Mouse (Mus musculus) limb, embryonic 14.5 days (tissue): ENCODE data around the gene AC131692.1. TPM values are rescaled to one million over a fixed set of nuclear protein-coding genes. Genes with fewer than 3 reads are reported as not detected.

ENCODE experiments used
- ATAC-seq: fragments of 200-750 bp; cut with Nextera tagmentation; 2 replicates; pipeline ENCODE4 v1.8.0; 2017; ENCODE audit warnings: low read depth, moderate number of reproducible peaks, moderate TSS enrichment; ENCODE audit not compliant: low FRiP score
- DNase-seq: peaks from one replicate; pipeline ENCODE4 v3.0.0-alpha.2; 2015; ENCODE audit warnings: low spot score
- H3K27ac ChIP-seq: fragments of 300-500 bp; sonication (generic); replicated peaks from 2 replicates; pipeline ENCODE4 v1.5.1; 2014; ENCODE audit warnings: low read depth, mild to moderate bottlenecking, low read length, moderate library complexity, mixed read lengths
- H3K27me3 ChIP-seq: fragments of 300-500 bp; sonication (generic); 2 replicates; pipeline ENCODE4 v1.6.1; 2014; ENCODE audit warnings: low read length, mixed read lengths; ENCODE audit not compliant: control insufficient read depth, insufficient read depth
- H3K36me3 ChIP-seq: fragments of 300-500 bp; sonication (generic); 2 replicates; pipeline ENCODE4 v1.6.1; 2014; ENCODE audit warnings: mild to moderate bottlenecking, low read length, moderate library complexity, mixed read lengths; ENCODE audit not compliant: control insufficient read depth, insufficient read depth
- H3K4me1 ChIP-seq: fragments of 300-500 bp; sonication (generic); 2 replicates; pipeline ENCODE4 v1.6.1; 2014; ENCODE audit warnings: antibody characterized with exemption, low read length, mixed read lengths; ENCODE audit not compliant: control insufficient read depth, insufficient read depth
- H3K4me2 ChIP-seq: fragments of 300-500 bp; sonication (generic); replicated peaks from 2 replicates; pipeline ENCODE4 v1.6.1; 2014; ENCODE audit warnings: low read depth, mild to moderate bottlenecking, low read length, moderate library complexity; ENCODE audit not compliant: severe bottlenecking
- H3K4me3 ChIP-seq: fragments of 300-500 bp; sonication (generic); replicated peaks from 2 replicates; pipeline ENCODE4 v1.5.1; 2014; ENCODE audit warnings: low read length
- H3K9ac ChIP-seq: fragments of 300-500 bp; sonication (generic); 2 replicates; pipeline ENCODE4 v1.6.1; 2014; ENCODE audit warnings: mild to moderate bottlenecking, low read depth, low read length, moderate library complexity; ENCODE audit not compliant: severe bottlenecking
- H3K9me3 ChIP-seq: fragments of 300-500 bp; sonication (generic); 2 replicates; pipeline ENCODE4 v1.6.1; 2016; ENCODE audit warnings: low read length; ENCODE audit not compliant: control insufficient read depth
- POLR2A ChIP-seq: fragments of 200-500 bp; IDR thresholded peaks from 2 replicates; pipeline ENCODE4 v1.8.0; 2012; ENCODE audit warnings: inconsistent platforms, mild to moderate bottlenecking, moderate library complexity, borderline replicate concordance; ENCODE audit not compliant: insufficient read depth, insufficient read length; ENCODE audit errors: extremely low read depth
- WGBS: fragments of 180-500 bp; shearing (Covaris S2); extraction: QIAGEN DNeasy Blood & Tissue Kit; methylation state at CpG from one replicate; pipeline ENCODE4 v1.1.7; 2014; 5-methylcytosine and 5-hydroxymethylcytosine counted together
- polyA plus RNA-seq, 2 experiments: library from polyadenylated mRNA; depleted of rRNA in 1 of 2; stranded (reverse) in 1 of 2; unstranded in 1 of 2; fragments of >200 nt; fragmentation: Nextera tagmentation in 1 of 2; extraction: Ambion mirVana in 1 of 2; gene quantifications; 2 replicates each; pipeline versions ENCODE4 v1.2.1 to v1.2.3; 2012 to 2014

Gene AC131692.1
- polyA plus RNA-seq, 2 experiments: 0.75 TPM; not detected in 1

DNA sequence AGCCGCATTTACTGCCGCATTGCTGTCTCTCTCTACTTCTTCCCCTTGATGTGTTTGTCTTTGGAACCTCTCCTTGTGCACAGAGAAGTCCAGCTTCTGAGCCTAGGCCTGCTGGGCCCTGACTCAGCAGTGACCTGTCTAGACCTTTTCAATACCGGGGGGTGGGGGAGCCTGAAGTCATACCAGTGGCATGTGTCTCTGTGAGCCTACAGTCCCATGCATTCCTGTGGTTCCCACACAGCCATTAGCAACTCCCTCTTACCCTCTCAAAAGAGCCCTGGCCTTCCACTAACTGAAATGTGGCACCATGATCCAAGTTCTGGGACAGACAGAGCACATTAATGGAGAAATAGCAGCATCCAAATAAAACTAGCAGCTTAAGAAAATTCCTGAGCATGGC lies 42.2 kb downstream of the AC131692.1 start:
- Histone ChIP-seq H3K4me2 (no peak overlapping the region), H3K36me3 (peaks cover 24% of the 10 kb centered on the region), H3K27me3 (no peaks in the 10 kb centered on the region), H3K9ac (no peak overlapping the region), H3K9me3 (no peaks in the 10 kb centered on the region), H3K4me3 (no peak overlapping the region), H3K27ac (no peak overlapping the region), H3K4me1 (peaks cover 9% of the 10 kb centered on the region)
- TF ChIP-seq POLR2A: no peak
- no peak for ATAC-seq
- 87% methylated on average over 3 of the region's 3 CpGs for WGBS
- no peak for DNase-seq

DNA sequence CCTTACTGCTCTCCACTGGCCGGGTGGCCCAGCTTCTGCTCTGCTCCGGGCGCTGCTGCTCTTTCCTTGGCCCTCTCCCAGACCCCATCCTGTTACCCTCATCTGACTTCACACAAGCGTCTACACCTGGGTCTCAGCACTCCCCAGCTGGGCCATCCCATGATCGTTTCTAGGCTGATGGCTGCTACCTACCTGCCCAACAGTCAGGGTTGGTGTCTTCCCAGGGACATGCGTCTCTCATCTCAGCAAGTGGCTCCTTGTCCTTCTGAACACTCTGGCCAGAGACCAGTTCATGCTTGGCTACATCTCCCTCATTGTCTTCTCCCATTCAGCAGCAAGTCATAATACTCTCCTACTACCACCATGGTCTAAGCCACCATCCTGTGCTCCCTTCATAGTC lies 45.5 kb downstream of the AC131692.1 start:
- H3K4me3 ChIP-seq: peak overlapping the region; percentile 69
- no peak for ATAC-seq
- WGBS: 91% methylated on average over 6 of the region's 6 CpGs

DNA sequence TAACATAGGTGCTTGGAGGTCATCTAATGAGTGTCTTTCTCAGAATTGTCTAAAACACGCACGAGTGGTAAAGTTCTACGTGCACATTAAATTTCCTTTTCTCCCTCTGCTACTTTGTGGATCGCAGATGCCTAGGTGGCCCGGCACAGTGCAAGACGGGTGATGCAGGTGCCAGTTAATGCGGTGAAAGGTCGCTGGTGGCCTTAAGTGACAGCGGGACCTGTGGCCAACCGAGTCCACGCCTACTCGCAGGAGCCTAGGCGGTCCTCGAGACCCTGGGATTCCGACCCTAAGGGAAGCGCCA lies 46.1 kb downstream of the AC131692.1 start:
- Histone ChIP-seq H3K27me3 (no peaks in the 10 kb centered on the region), H3K9me3 (no peaks in the 10 kb centered on the region; the same call in 1 of the 2 replicates), H3K9ac (peak overlapping the region; percentile 87), H3K4me2 (peak overlapping the region; percentile 86), H3K4me3 (peak overlapping the region; percentile 69), H3K27ac (peak overlapping the region; percentile 97), H3K4me1 (peaks cover 9% of the 10 kb centered on the region), H3K36me3 (peaks cover 13% of the 10 kb centered on the region)
- no peak for DNase-seq
- WGBS: 4% methylated on average over 16 of the region's 16 CpGs
- no peak for ATAC-seq
- no peak for TF ChIP-seq POLR2A

More for the DNA sequence above, 45.5 kb downstream of the AC131692.1 start:
- Histone ChIP-seq H3K4me2 (peak overlapping the region; percentile 86), H3K27ac (no peak overlapping the region), H3K27me3 (no peaks in the 10 kb centered on the region), H3K9me3 (no peaks in the 10 kb centered on the region; the same call in 1 of the 2 replicates), H3K9ac (peak overlapping the region; percentile 87), H3K4me1 (peaks cover 9% of the 10 kb centered on the region), H3K36me3 (peaks cover 20% of the 10 kb centered on the region)
- no peak for TF ChIP-seq POLR2A
- DNase-seq: no peak

DNA sequence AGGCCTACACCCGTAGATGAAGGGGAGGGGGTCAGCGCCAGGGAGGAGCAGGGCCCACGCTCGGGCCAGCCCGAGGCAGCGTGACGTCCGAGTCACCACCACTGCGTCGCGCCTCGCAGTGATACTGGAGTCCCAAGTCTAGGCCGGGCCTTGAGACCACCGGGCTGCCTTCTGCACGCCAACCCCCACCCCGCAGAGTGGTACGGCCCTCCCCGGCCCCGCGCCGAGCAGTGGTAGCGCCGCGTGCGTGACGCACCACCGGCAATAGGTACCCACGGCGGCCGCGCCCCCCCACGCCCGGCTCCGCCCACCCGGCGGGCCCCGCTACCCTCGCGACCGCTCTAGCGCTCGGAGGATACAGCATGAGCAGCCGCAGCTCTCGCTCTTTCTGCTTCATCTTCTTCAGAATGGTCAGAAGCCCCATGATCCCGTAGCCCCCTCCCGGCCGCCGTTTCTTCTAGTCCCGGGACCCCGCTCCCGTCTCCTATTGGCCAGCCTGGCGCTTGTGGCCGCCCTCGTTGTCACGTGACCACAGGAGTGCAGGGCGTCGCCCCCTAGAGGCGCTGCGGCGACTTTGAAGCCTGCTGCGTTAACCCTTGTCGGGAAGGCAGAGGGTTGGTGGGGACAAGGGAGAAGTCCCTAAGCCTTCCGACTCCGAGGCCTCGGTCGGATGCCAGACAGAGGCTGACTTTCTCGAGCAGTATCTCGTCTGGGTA lies 46.6 kb downstream of the AC131692.1 start, which contains the start of gene Batf2:
Gene Batf2 (plus strand): TSS at position 306 of the 716 bp plus-strand sequence.
- TF ChIP-seq POLR2A: peak; percentile 27; the same call in 1 of the 2 replicates
- peak within 1 kb of the TSS; percentile 87 for H3K9ac ChIP-seq
- H3K36me3 ChIP-seq: peaks cover 8% of the 10 kb centered on the region; the same call in 1 of the 2 replicates
- H3K9me3 ChIP-seq: no peaks in the 10 kb centered on the region; the same call in 1 of the 2 replicates
- peak within 1 kb of the TSS; percentile 86 for H3K4me2 ChIP-seq
- H3K27me3 ChIP-seq: no peaks in the 10 kb centered on the region
- H3K4me1 ChIP-seq: peaks cover 9% of the 10 kb centered on the region
- ATAC-seq (peak; percentile 94), DNase-seq (peak; percentile 98)
- peak within 1 kb of the TSS; percentile 97 for H3K27ac ChIP-seq
- peak within 1 kb of the TSS; percentile 69 for H3K4me3 ChIP-seq
- WGBS: 1% methylated on average over 49 of the region's 68 CpGs

DNA sequence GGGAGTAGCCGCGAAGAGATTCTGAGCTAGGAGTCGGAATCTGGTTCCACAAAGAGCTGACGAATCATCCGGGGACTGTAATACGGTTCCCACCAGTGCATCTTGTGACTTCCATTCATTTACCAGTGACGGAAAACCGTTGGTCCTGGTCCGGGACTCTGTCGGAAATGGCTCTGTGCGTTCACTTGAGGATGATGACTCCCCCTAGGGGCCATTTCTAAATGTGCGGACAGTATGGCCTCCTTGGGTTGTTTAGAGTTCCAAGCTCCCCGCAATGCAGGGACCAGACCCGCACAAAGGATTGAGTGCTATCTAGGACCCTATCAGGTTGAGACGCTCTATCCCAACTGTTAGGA lies 47.2 kb downstream of the AC131692.1 start, which contains the start of gene Arl2:
Gene Arl2 (minus strand): TSS at position 155 of the 356 bp plus-strand sequence.
- peak; percentile 74 for ATAC-seq
- DNase-seq: peak; percentile 85

More for the DNA sequence above, 47.2 kb downstream of the AC131692.1 start, which contains the start of gene Arl2:
- H3K27me3 ChIP-seq: no peaks in the 10 kb centered on the region
- under 1% methylated on average over 15 of the region's 15 CpGs for WGBS
- H3K4me3 ChIP-seq: peak within 1 kb of the TSS; percentile 69
- 0 out of 2 replicates have a peak, but pooled peaks cover 5% of the 10 kb centered on the region for H3K36me3 ChIP-seq
- peak within 1 kb of the TSS; percentile 87 for H3K9ac ChIP-seq
- H3K9me3 ChIP-seq: no peaks in the 10 kb centered on the region; the same call in 1 of the 2 replicates
- H3K4me1 ChIP-seq: peaks cover 9% of the 10 kb centered on the region
- TF ChIP-seq POLR2A: no peak
- peak within 1 kb of the TSS; percentile 86 for H3K4me2 ChIP-seq
- H3K27ac ChIP-seq: peak within 1 kb of the TSS; percentile 97
